Mouse (Mus musculus): Measurements from ENCODE around the gene Mcf2l. TPM values are rescaled to one million over a fixed set of nuclear protein-coding genes. Genes with fewer than 3 reads are reported as not detected.

Mcf2l gene
- total RNA-seq (2014; rRNA removed), result 298 and 316 TPM in 2 replicates
- polyA plus RNA-seq (2015; fragmentation: Nextera tagmentation; extraction: Ambion mirVana), result 94.1 and 94.2 TPM in 2 replicates

DNA sequence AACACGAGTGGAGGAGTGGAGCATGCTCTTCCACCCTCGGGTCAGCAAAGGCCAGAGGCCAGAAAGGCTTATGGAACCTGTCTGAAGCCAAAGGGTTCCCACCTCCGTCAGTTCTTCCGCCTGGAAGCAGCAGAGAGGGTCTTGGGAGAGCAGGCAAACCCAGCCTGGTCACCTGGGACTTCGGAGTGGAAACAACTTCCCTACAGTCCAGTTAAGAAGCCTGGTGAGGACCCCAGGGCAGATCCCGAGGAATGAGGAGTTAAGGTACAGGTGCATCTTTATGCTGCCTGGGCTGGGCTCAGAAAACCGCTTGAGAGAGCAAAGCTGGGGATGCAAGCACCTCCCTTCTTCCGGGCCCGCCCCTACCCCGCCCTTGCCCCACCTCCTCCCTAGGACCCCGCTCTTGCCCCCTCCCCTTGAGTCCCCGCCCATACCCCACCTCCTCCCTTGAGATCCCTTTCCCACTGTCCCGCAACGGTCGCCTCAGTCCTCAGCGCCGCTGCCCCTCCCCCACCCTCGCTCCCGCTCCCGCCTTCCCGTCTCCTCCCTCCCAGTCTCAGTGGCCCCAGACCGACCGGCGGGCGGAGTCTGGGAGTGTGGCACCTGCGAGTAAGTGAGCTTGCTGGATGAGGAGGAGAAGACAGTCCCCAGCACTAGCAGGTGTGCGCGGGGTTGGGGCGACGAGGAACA lies at the start of gene Mcf2l:
Gene Mcf2l (plus strand): TSS at position 450 of the 690 bp plus-strand sequence.
- TF ChIP-seq CTCF (IDR thresholded peaks at IDR 0.05; ENCODE audit: low read depth), result no peak
- peak within 1 kb of the TSS; percentile 63 for H3K9ac ChIP-seq (replicated peaks; ENCODE audit: low read length)
- no peaks in the 10 kb centered on the region for H3K9me3 ChIP-seq (ENCODE audit: low read length)
- 1% methylated on average over 29 of the region's 30 CpGs for WGBS
- no peaks in the 10 kb centered on the region for H3K36me3 ChIP-seq (ENCODE audit: insufficient read depth, low read length)
- peaks cover 8% of the 10 kb centered on the region for H3K4me1 ChIP-seq (ENCODE audit: insufficient read depth, low read length)
- ATAC-seq (peak; percentile 60), DNase-seq (ENCODE audit: low spot score) (peak; percentile 78)
- no peaks in the 10 kb centered on the region for H3K27me3 ChIP-seq (ENCODE audit: insufficient read depth, low read length)
- peak within 1 kb of the TSS; percentile 23 for H3K27ac ChIP-seq
- peak within 1 kb of the TSS; percentile 83 for H3K4me2 ChIP-seq (ENCODE audit: low read depth, low read length)
- H3K4me3 ChIP-seq (ENCODE audit: low read length), result peak within 1 kb of the TSS; percentile 61

DNA sequence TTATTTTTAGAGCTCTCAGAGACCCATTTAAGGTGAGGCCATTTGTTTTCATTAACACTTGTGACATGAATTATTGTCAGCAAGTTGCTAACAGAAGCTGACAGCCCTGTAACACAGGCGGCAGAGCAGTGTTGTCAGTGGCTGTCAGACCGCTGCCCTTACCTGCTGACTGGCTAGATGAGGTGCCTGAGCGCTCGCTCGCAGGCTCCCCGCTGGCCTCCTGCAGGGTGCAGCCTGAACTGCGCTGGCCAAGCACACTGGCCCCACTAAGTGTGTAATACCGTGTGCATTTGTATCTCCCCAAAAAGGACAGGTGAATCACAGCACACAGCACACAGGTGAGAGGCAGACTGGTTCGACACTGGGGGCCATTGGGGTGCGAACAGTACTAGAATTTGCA lies 49.0 kb upstream of the Mcf2l start:
- peak; percentile 18 for DNase-seq (ENCODE audit: low spot score)

DNA sequence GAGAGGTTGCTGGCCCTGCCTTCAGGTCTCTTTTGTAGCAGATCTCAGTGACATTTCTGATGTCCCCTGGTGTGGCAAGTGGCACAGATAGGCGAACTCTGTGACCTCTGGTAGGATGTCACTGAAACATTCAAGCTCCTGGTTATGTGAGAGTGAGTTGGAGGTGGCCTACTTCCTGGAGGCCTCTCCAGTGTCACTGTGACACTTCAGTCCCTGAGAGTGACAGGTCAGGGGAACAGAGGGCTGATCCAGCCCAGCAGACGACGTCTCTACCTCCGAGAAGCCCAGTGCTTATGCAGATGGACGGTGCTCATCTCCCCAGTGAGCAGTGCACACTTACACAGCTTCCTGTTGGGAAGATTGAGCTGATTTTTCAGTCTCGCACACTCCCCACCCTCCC lies 48.4 kb upstream of the Mcf2l start:
- WGBS, result 55% methylated on average over 6 of the region's 6 CpGs
- ATAC-seq (no peak), DNase-seq (ENCODE audit: low spot score) (no peak)
- no peaks in the 10 kb centered on the region for H3K27me3 ChIP-seq (ENCODE audit: insufficient read depth, low read length)
- no peak overlapping the region for H3K4me2 ChIP-seq (ENCODE audit: low read depth, low read length)
- no peak overlapping the region for H3K4me3 ChIP-seq (ENCODE audit: low read length)
- no peaks in the 10 kb centered on the region for H3K9me3 ChIP-seq (ENCODE audit: low read length)
- H3K9ac ChIP-seq (replicated peaks; ENCODE audit: low read length), result no peak overlapping the region
- no peak for TF ChIP-seq CTCF (IDR thresholded peaks at IDR 0.05; ENCODE audit: low read depth)
- peaks cover 61% of the 10 kb centered on the region for H3K36me3 ChIP-seq (ENCODE audit: insufficient read depth, low read length)
- H3K4me1 ChIP-seq (ENCODE audit: insufficient read depth, low read length), result no peaks in the 10 kb centered on the region
- no peak overlapping the region for H3K27ac ChIP-seq

More for the DNA sequence above, 49.0 kb upstream of the Mcf2l start:
- no peak overlapping the region for H3K27ac ChIP-seq
- peaks cover 59% of the 10 kb centered on the region for H3K36me3 ChIP-seq (ENCODE audit: insufficient read depth, low read length)
- no peaks in the 10 kb centered on the region for H3K4me1 ChIP-seq (ENCODE audit: insufficient read depth, low read length)
- no peak overlapping the region for H3K9ac ChIP-seq (replicated peaks; ENCODE audit: low read length)
- no peak overlapping the region for H3K4me2 ChIP-seq (ENCODE audit: low read depth, low read length)
- WGBS, result 46% methylated on average over 10 of the region's 10 CpGs
- H3K9me3 ChIP-seq (ENCODE audit: low read length), result no peaks in the 10 kb centered on the region
- TF ChIP-seq CTCF (IDR thresholded peaks at IDR 0.05; ENCODE audit: low read depth), result 0 out of 2 replicates have a peak, but pooled peaks have one; percentile 21
- H3K27me3 ChIP-seq (ENCODE audit: insufficient read depth, low read length), result no peaks in the 10 kb centered on the region
- ATAC-seq, result no peak; the same call in 1 of the 2 replicates
- no peak overlapping the region for H3K4me3 ChIP-seq (ENCODE audit: low read length)

DNA sequence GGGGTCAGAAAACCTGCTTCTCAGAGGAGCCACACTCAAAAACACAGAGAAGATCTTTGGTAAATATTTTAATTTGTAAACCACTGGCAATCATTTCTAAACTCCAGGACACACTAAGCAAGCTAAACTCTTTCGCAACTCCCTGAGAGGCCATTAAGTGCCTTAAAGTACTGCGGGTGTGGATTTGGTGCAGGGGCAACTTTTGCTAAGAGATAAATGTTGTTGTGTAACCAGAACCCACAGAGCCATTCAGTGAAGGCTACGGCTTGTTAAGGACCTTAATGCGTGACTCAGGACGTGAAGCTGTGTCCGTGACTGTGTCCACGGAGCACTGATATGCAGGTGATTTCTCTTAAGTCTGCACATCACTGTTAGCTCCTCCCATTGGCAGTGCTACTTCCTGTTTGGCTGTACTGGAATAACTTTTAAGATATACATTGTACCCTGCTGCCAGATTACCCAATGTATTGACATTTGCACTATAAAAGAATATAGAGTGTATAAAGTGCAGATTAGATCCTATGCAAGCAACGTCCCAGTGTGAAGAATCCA lies 47.8 kb upstream of the Mcf2l start:
- ATAC-seq, result no peak

DNA sequence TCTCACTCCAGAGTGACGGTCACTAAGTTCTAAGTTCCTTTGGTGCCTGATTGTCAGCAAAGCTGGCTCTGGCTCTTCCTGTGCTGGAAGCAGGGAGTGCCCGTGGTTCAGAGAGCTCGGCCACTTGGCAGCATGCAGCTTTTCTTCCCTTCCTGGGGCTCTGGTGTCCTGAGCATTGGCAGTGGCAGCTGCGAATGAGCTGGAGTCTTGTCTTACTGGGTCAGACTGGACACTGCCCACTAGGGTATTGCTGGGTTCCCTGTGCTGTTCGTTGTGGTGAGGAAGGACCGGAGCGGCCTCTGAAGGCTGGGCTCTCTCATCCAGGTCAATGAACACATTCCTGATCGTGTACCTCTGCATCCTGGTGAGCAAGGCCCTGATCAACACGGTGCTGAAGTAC lies 46.5 kb upstream of the Mcf2l start:
- no peak for TF ChIP-seq CTCF (IDR thresholded peaks at IDR 0.05; ENCODE audit: low read depth)
- Histone ChIP-seq H3K4me1 (ENCODE audit: insufficient read depth, low read length) (peaks cover 6% of the 10 kb centered on the region; the same call in 1 of the 2 replicates), H3K36me3 (ENCODE audit: insufficient read depth, low read length) (peaks cover 56% of the 10 kb centered on the region), H3K4me3 (ENCODE audit: low read length) (no peak overlapping the region), H3K27me3 (ENCODE audit: insufficient read depth, low read length) (no peaks in the 10 kb centered on the region), H3K9me3 (ENCODE audit: low read length) (no peaks in the 10 kb centered on the region), H3K9ac (replicated peaks; ENCODE audit: low read length) (no peak overlapping the region), H3K4me2 (ENCODE audit: low read depth, low read length) (no peak overlapping the region), H3K27ac (no peak overlapping the region)
- DNase-seq (ENCODE audit: low spot score) (no peak), ATAC-seq (no peak)
- WGBS, result 91% methylated on average over 9 of the region's 9 CpGs

More for the DNA sequence above, 47.8 kb upstream of the Mcf2l start:
- no peak for DNase-seq (ENCODE audit: low spot score)
- Histone ChIP-seq H3K4me2 (ENCODE audit: low read depth, low read length) (no peak overlapping the region), H3K9me3 (ENCODE audit: low read length) (no peaks in the 10 kb centered on the region), H3K4me1 (ENCODE audit: insufficient read depth, low read length) (no peaks in the 10 kb centered on the region), H3K27me3 (ENCODE audit: insufficient read depth, low read length) (no peaks in the 10 kb centered on the region), H3K36me3 (ENCODE audit: insufficient read depth, low read length) (peaks cover 65% of the 10 kb centered on the region), H3K9ac (replicated peaks; ENCODE audit: low read length) (no peak overlapping the region), H3K27ac (no peak overlapping the region), H3K4me3 (ENCODE audit: low read length) (no peak overlapping the region)
- no peak for TF ChIP-seq CTCF (IDR thresholded peaks at IDR 0.05; ENCODE audit: low read depth)
- WGBS, result 70% methylated on average over 8 of the region's 8 CpGs

DNA sequence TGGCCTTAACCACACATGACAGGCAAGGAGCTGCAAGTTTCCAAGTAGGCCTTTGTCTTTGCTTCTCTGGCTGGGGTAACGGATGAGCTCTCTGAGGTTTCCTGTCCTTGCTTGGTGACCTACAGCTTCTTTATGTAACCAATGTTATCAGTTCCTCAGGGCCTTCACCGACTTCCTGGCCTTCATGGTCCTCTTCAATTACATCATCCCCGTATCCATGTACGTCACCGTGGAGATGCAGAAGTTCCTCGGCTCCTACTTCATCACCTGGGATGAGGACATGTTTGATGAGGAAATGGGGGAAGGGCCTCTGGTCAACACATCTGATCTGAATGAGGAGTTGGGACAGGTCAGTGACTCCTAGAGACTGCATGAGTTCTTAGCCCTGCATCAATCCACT lies 45.3 kb upstream of the Mcf2l start:
- ATAC-seq, result no peak

DNA sequence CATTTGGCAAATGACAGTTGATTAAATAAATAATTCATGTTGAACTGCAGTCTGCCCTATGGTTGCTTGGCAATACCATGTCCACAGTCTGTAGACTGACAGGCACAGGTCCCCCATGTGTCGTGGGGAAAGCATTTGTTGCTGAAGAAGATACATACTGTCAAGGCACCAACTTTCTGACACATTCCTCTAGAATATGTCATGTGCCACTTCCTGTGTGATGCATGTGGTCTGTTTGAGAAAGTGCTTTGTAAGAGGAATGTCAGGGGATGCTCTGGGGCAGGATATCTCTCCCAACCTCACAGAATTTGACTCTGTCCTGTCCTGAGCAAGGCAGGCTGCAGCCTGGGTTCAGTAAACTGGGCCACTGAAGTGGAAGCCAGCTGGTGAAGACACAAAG lies 44.2 kb upstream of the Mcf2l start:
- Histone ChIP-seq H3K4me1 (ENCODE audit: insufficient read depth, low read length) (peaks cover 8% of the 10 kb centered on the region; the same call in 1 of the 2 replicates), H3K36me3 (ENCODE audit: insufficient read depth, low read length) (peaks cover 52% of the 10 kb centered on the region), H3K27ac (no peak overlapping the region), H3K4me3 (ENCODE audit: low read length) (no peak overlapping the region), H3K27me3 (ENCODE audit: insufficient read depth, low read length) (no peaks in the 10 kb centered on the region), H3K9me3 (ENCODE audit: low read length) (no peaks in the 10 kb centered on the region), H3K9ac (replicated peaks; ENCODE audit: low read length) (no peak overlapping the region), H3K4me2 (ENCODE audit: low read depth, low read length) (no peak overlapping the region)
- no peak for ATAC-seq
- DNase-seq (ENCODE audit: low spot score), result no peak
- no peak for TF ChIP-seq CTCF (IDR thresholded peaks at IDR 0.05; ENCODE audit: low read depth)
- 36% methylated on average over 1 of the region's 1 CpGs for WGBS

More for the DNA sequence above, 45.3 kb upstream of the Mcf2l start:
- Histone ChIP-seq H3K9ac (replicated peaks; ENCODE audit: low read length) (no peak overlapping the region), H3K4me2 (ENCODE audit: low read depth, low read length) (no peak overlapping the region), H3K27ac (no peak overlapping the region), H3K4me3 (ENCODE audit: low read length) (no peak overlapping the region), H3K4me1 (ENCODE audit: insufficient read depth, low read length) (peaks cover 8% of the 10 kb centered on the region; the same call in 1 of the 2 replicates), H3K36me3 (ENCODE audit: insufficient read depth, low read length) (peaks cover 49% of the 10 kb centered on the region), H3K9me3 (ENCODE audit: low read length) (no peaks in the 10 kb centered on the region), H3K27me3 (ENCODE audit: insufficient read depth, low read length) (no peaks in the 10 kb centered on the region)
- no peak for DNase-seq (ENCODE audit: low spot score)
- 85% methylated on average over 6 of the region's 6 CpGs for WGBS
- no peak for TF ChIP-seq CTCF (IDR thresholded peaks at IDR 0.05; ENCODE audit: low read depth)

Data from hindbrain, postnatal 0 days (tissue).